Mouse (Mus musculus) embryonic facial prominence, embryonic 15.5 days (tissue): ENCODE results near the gene Krt82. TPM values are rescaled to one million over a fixed set of nuclear protein-coding genes. Genes with fewer than 3 reads are reported as not detected.

Experiments
- ATAC-seq: fragments of 200-750 bp; cut with Nextera tagmentation; 2 replicates; pipeline ENCODE4 v1.8.0; 2017; ENCODE audit warnings: low read depth, moderate TSS enrichment; ENCODE audit not compliant: insufficient number of reproducible peaks, low FRiP score, low TSS enrichment
- H3K27ac ChIP-seq: fragments of 300-500 bp; sonication (generic); replicated peaks from 2 replicates; pipeline ENCODE4 v1.5.1; 2015; ENCODE audit warnings: mild to moderate bottlenecking, inconsistent platforms
- H3K27me3 ChIP-seq: fragments of 300-500 bp; sonication (generic); 2 replicates; pipeline ENCODE4 v1.6.1; 2015; ENCODE audit warnings: inconsistent platforms
- H3K36me3 ChIP-seq: fragments of 300-500 bp; sonication (generic); 2 replicates; pipeline ENCODE4 v1.6.1; 2015; ENCODE audit warnings: mild to moderate bottlenecking, inconsistent platforms
- H3K4me1 ChIP-seq: fragments of 300-500 bp; sonication (generic); 2 replicates; pipeline ENCODE4 v1.6.1; 2015; ENCODE audit warnings: inconsistent platforms
- H3K4me2 ChIP-seq: fragments of 300-500 bp; sonication (generic); replicated peaks from 2 replicates; pipeline ENCODE4 v1.6.1; 2015; ENCODE audit warnings: mild to moderate bottlenecking, inconsistent platforms
- H3K4me3 ChIP-seq: fragments of 300-500 bp; sonication (generic); replicated peaks from 2 replicates; pipeline ENCODE4 v1.5.1; 2015; ENCODE audit warnings: mild to moderate bottlenecking, inconsistent platforms
- H3K9ac ChIP-seq: fragments of 300-500 bp; sonication (generic); 2 replicates; pipeline ENCODE4 v1.6.1; 2015; ENCODE audit warnings: inconsistent platforms
- H3K9me3 ChIP-seq: fragments of 300-500 bp; sonication (generic); replicated peaks from 2 replicates; pipeline ENCODE4 v1.6.1; 2016; ENCODE audit warnings: inconsistent platforms
- WGBS: fragments of 180-500 bp; shearing (Covaris S2); methylation state at CpG from one replicate; pipeline ENCODE4 v1.1.7; 2015; 5-methylcytosine and 5-hydroxymethylcytosine counted together
- microRNA-seq: library from miRNA; unstranded; fragments of <30 nt; microRNA quantifications from one replicate; pipeline ENCODE4, GENCODE M21; 2016; ENCODE audit warnings: borderline number of aligned reads
- polyA plus RNA-seq: library from polyadenylated mRNA; unstranded; fragments of >200 nt; fragmentation: Nextera tagmentation; extraction: Ambion mirVana; gene quantifications from 2 replicates; pipeline ENCODE4 v1.2.1, GENCODE M21; 2015

Krt82 gene
- polyA plus RNA-seq, 1 experiment from 2014 or later, result 2.1 TPM

GRCm38 (mm10) chr15:101508247-101508646, 42.2 kb downstream of the Krt82 start:
- 65% methylated on average over 9 of the region's 9 CpGs for WGBS
- no peaks in the 10 kb centered on the region for H3K4me1 ChIP-seq
- no peak overlapping the region for H3K4me2 ChIP-seq
- no peaks in the 10 kb centered on the region for H3K9me3 ChIP-seq
- H3K27ac ChIP-seq, result no peak overlapping the region
- no peak for ATAC-seq
- H3K9ac ChIP-seq, result no peak overlapping the region
- H3K27me3 ChIP-seq, result no peaks in the 10 kb centered on the region
- H3K4me3 ChIP-seq, result no peak overlapping the region
- H3K36me3 ChIP-seq, result no peaks in the 10 kb centered on the region

GRCm38 (mm10) chr15:101506896-101507758, 43.3 kb downstream of the Krt82 start:
- Histone ChIP-seq H3K27me3 (no peaks in the 10 kb centered on the region), H3K36me3 (no peaks in the 10 kb centered on the region), H3K4me1 (no peaks in the 10 kb centered on the region), H3K9me3 (no peaks in the 10 kb centered on the region), H3K4me3 (no peak overlapping the region), H3K27ac (no peak overlapping the region), H3K9ac (no peak overlapping the region), H3K4me2 (no peak overlapping the region)
- WGBS, result 47% methylated on average over 14 of the region's 14 CpGs
- no peak for ATAC-seq

- WGBS, result 59% methylated on average over 2 of the region's 2 CpGs
- Histone ChIP-seq H3K9me3 (no peaks in the 10 kb centered on the region), H3K9ac (no peak overlapping the region), H3K27me3 (no peaks in the 10 kb centered on the region), H3K36me3 (no peaks in the 10 kb centered on the region), H3K27ac (no peak overlapping the region), H3K4me2 (no peak overlapping the region), H3K4me3 (no peak overlapping the region), H3K4me1 (no peaks in the 10 kb centered on the region)
- ATAC-seq, result no peak
Observed at GRCm38 (mm10) chr15:101497181-101497580, 53.3 kb downstream of the Krt82 start.

- Histone ChIP-seq H3K27ac (no peak overlapping the region), H3K27me3 (no peaks in the 10 kb centered on the region), H3K9ac (no peak overlapping the region), H3K4me3 (no peak overlapping the region), H3K36me3 (no peaks in the 10 kb centered on the region), H3K4me1 (no peaks in the 10 kb centered on the region), H3K4me2 (no peak overlapping the region), H3K9me3 (no peaks in the 10 kb centered on the region)
- ATAC-seq, result no peak
- WGBS, result 59% methylated on average over 8 of the region's 8 CpGs
Observed at GRCm38 (mm10) chr15:101495266-101495665, 55.2 kb downstream of the Krt82 start.

GRCm38 (mm10) chr15:101494203-101494602, 56.3 kb downstream of the Krt82 start:
- 29% methylated on average over 1 of the region's 1 CpGs for WGBS
- ATAC-seq, result no peak
- H3K27me3 ChIP-seq, result no peaks in the 10 kb centered on the region

GRCm38 (mm10) chr15:101493713-101494112, 56.8 kb downstream of the Krt82 start:
- Histone ChIP-seq H3K36me3 (no peaks in the 10 kb centered on the region), H3K4me2 (no peak overlapping the region), H3K4me1 (no peaks in the 10 kb centered on the region), H3K4me3 (no peak overlapping the region), H3K27me3 (no peaks in the 10 kb centered on the region), H3K9ac (no peak overlapping the region), H3K27ac (no peak overlapping the region), H3K9me3 (no peaks in the 10 kb centered on the region)
- no peak for ATAC-seq
- 91% methylated on average over 6 of the region's 6 CpGs for WGBS

More at GRCm38 (mm10) chr15:101494203-101494602, 56.3 kb downstream of the Krt82 start:
- Histone ChIP-seq H3K4me1 (no peaks in the 10 kb centered on the region), H3K27ac (no peak overlapping the region), H3K4me3 (no peak overlapping the region), H3K9ac (no peak overlapping the region), H3K36me3 (no peaks in the 10 kb centered on the region), H3K9me3 (no peaks in the 10 kb centered on the region), H3K4me2 (no peak overlapping the region)

GRCm38 (mm10) chr15:101492718-101493117, 57.7 kb downstream of the Krt82 start:
- no peak for ATAC-seq
- no peak overlapping the region for H3K4me2 ChIP-seq
- H3K4me1 ChIP-seq, result no peaks in the 10 kb centered on the region
- H3K36me3 ChIP-seq, result no peaks in the 10 kb centered on the region
- H3K27ac ChIP-seq, result no peak overlapping the region
- H3K27me3 ChIP-seq, result no peaks in the 10 kb centered on the region
- 48% methylated on average over 8 of the region's 8 CpGs for WGBS
- H3K9ac ChIP-seq, result no peak overlapping the region
- H3K4me3 ChIP-seq, result no peak overlapping the region
- no peaks in the 10 kb centered on the region for H3K9me3 ChIP-seq

GRCm38 (mm10) chr15:101491431-101491830, 59.0 kb downstream of the Krt82 start, which contains the start of gene Krt83:
Gene Krt83, minus strand, starts transcription at chr15:101491512.
- 92% methylated on average over 6 of the region's 6 CpGs for WGBS
- Histone ChIP-seq H3K4me1 (no peaks in the 10 kb centered on the region), H3K36me3 (no peaks in the 10 kb centered on the region), H3K4me3 (no peak within 1 kb of the TSS), H3K9me3 (no peaks in the 10 kb centered on the region), H3K4me2 (no peak within 1 kb of the TSS), H3K9ac (no peak within 1 kb of the TSS), H3K27me3 (no peaks in the 10 kb centered on the region), H3K27ac (no peak within 1 kb of the TSS)
- no peak for ATAC-seq

Small RNA genes lying within 50 kb of the gene (microRNA-seq; reads per million reads assigned to microRNA genes)
- gene Gm44393, result not detected
- not detected for gene Gm44460

Other genes with a start within 250 kb of the Krt82 start
- gene Krt80, start 180.5 kb downstream of the Krt82 start, polyA plus RNA-seq, result 26.9 and 33.5 TPM in 2 replicates
- 86.5 and 93.4 TPM in 2 replicates for gene Krt7, start 139.6 kb downstream of the Krt82 start, polyA plus RNA-seq
- 5.5 and 11.0 TPM in 2 replicates for gene Krt87, start 111.9 kb downstream of the Krt82 start, polyA plus RNA-seq
- gene Krt88, start 102.9 kb downstream of the Krt82 start, polyA plus RNA-seq, result not detected in 2 replicates
- 4.2 and 10.2 TPM in 2 replicates for gene Krt81, start 86.9 kb downstream of the Krt82 start, polyA plus RNA-seq
- gene Krt86, start 77.2 kb downstream of the Krt82 start, polyA plus RNA-seq, result 2.1 and 5.3 TPM in 2 replicates
- gene Krt83, start 59.2 kb downstream of the Krt82 start, polyA plus RNA-seq, result 5.6 and 16.5 TPM in 2 replicates
- 8.5 and 16.4 TPM in 2 replicates for gene Gm49425, start 33.4 kb downstream of the Krt82 start, polyA plus RNA-seq
- 0.07 and 0.28 TPM in 2 replicates for gene Krt84, start 17.8 kb downstream of the Krt82 start, polyA plus RNA-seq
- gene Krt90, start 12.3 kb upstream of the Krt82 start, polyA plus RNA-seq, result 2.4 and 2.6 TPM in 2 replicates
- 8.8 and 13.7 TPM in 2 replicates for gene Krt75, start 23.2 kb upstream of the Krt82 start, polyA plus RNA-seq
- not detected in 2 replicates for gene Gm5414, start 77.5 kb upstream of the Krt82 start, polyA plus RNA-seq
- gene Gm5478, start 96.7 kb upstream of the Krt82 start, polyA plus RNA-seq, result not detected in 2 replicates
- 8.2 and 9.1 TPM in 2 replicates for gene Krt6b, start 129.6 kb upstream of the Krt82 start, polyA plus RNA-seq
- 310 and 324 TPM in 2 replicates for gene Krt6a, start 143.6 kb upstream of the Krt82 start, polyA plus RNA-seq
- gene Krt5, start 162.2 kb upstream of the Krt82 start, polyA plus RNA-seq, result 867 and 987 TPM in 2 replicates
- 101 and 197 TPM in 2 replicates for gene Krt71, start 192.4 kb upstream of the Krt82 start, polyA plus RNA-seq
- 7.3 and 8.2 TPM in 2 replicates for gene Krt72, start 235.8 kb upstream of the Krt82 start, polyA plus RNA-seq